Mouse (Mus musculus) activated CD4-positive, CD25-positive, alpha-beta regulatory T cell, adult 4 months (primary cell): ENCODE data around the gene Meig1. TPM values are rescaled to one million over a fixed set of nuclear protein-coding genes. Genes with fewer than 3 reads are reported as not detected.
"Not testable (repeated sequence)": the region's sequence is repeated elsewhere in the genome, so short reads cannot be mapped to it uniquely, and the experiment has no call there.

Experiments used
- ATAC-seq: one replicate; pipeline ENCODE4 v1.8.0; 2017
- polyA plus RNA-seq, 2 experiments: library from polyadenylated mRNA; unstranded; fragments of 100-300 nt; shearing (Covaris generic); gene quantifications; one replicate each; pipeline ENCODE4 v1.2.1; 2017

The Meig1 gene
- polyA plus RNA-seq = not detected

- ATAC-seq = no peak
Observed at GRCm38 (mm10) chr2:3422548-3422947, at the start of gene Meig1. Gene Meig1 (minus strand): TSS chr2:3422648.

GRCm38 (mm10) chr2:3456590-3456989 is 34.1 kb upstream of the Meig1 start:
- ATAC-seq = no peak

DNA sequence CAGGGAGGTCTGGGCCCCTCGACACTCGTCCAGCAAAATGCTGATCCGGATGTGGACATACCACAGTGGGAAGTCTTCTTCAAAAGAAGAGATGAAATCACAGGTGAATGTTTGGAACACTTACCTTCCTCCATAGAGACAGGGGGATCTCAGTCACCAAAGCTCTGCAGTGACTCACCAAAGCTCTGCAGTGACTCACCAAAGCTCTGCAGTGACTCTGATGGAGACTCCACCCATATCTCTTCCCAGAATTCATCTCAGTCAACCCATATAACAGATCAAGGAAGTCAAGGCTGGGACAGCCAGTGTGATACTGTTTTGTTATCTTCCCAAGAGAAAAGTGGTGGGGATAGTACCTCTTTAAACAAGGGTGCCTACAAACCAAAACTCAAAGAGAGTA is 30.6 kb upstream of the Meig1 start:
- ATAC-seq = no peak

- ATAC-seq = no peak
Observed at GRCm38 (mm10) chr2:3449431-3449830, 27.0 kb upstream of the Meig1 start.

GRCm38 (mm10) chr2:3445984-3446383 is 23.5 kb upstream of the Meig1 start:
- no peak for ATAC-seq

- no peak for ATAC-seq
Observed at GRCm38 (mm10) chr2:3444206-3444605, 21.8 kb upstream of the Meig1 start.

GRCm38 (mm10) chr2:3437956-3438355 is 15.5 kb upstream of the Meig1 start:
- no peak for ATAC-seq

DNA sequence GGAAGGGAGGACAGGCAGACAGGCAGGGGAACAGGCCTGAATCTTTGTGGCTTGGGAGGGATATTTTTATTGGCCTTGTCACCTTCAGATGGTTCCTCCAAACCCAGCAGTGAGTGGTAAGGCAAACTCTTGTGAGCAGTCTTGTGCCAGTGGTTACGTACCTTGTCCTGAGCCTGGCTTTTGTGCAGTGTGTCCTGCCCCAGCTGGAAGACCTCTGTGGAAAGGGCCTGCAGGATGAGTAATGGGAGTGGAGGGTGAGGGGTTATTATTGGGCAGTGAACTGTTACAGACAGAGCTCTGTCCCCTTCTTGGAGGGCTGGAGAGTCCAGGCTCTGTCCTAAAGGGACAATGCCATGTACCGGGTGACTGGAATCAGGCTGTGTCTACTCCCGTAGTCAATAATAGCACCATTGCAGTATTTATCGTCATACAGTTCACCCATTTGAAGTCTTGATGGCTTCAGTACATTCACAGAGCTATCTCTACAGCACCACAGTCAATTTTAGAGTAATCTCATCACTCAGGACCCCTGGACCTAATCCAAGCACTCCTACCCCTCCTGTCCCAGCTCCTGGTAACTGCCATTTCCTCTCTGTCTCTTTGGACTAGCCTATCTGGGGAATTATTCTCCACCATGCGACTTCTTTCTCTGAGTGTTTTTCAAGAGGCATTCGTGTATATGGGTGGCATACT is 13.1 kb upstream of the Meig1 start:
- no peak for ATAC-seq

DNA sequence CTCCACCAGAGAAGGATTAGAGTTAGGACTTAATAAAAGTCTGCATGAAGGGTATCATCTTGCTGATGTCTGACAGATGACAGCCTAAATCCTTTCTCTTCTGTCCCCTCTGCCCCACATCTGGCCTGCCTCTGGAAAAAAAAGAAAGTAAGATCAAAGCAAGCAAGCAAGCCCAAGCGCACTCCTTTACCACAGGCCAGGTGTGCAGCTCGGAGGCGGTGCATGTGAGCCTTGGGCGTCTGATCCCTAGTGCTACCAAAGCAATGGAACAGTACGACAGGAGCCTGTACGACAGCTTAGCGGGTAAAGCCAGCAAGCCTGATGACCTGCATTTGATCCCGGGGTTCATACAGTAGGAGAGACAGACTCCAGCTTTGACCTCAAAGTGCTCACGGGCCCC is 8.5 kb upstream of the Meig1 start:
- ATAC-seq = no peak

DNA sequence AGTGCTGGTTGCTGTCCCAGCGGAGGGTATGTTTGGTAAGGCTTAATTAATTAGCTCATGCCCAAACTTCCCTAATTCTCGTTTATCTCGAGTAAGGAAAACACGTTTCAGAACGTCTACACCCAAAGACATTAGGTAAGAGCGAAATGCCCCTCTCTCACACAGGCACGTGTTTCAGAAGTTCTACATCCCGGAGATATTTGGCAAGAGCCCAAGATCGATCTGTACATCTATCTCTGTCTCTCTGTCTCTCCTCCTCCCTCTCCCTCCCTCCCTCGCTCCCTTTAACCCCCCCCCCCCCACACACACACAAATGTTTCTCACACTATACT is 2.1 kb upstream of the Meig1 start:
- no peak for ATAC-seq

DNA sequence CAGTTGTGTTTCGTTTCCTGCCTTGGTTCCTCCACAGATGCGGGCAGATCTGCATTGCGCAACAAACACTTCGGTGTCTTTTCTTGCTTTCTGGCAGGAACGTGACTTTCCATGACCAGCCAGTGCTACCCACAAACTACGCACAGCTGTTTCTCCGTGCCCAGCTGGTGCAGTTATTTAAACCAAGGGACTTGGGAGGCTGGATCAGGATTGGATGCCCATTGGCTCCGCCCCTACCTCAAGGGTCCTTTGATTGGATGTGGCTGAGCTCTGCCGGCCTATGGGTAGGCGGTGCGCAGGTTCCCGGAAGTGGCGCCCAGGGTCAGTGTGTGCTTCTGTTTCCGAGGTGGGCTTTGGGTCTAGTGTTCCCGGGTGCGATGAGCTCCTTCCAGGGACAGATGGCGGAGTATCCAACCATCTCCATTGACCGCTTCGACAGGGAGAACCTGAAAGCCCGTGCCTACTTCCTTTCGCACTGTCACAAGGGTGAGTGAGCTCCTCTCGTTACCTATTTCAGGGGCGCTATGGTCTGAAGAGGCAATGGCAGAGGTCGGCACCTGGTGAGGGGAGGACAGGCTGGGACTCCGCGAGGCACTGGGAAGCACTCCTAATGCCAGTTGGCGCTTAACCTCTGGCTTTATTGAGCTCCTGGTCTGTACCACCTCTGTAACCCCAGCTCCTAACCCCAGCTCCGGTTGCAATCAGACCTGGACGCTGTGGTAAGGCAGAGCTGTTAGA is 1.6 kb upstream of the Meig1 start, which contains the start of gene Dclre1c:
Dclre1c (plus strand) TSS at position 291 of the 738 bp plus-strand sequence.
- ATAC-seq = peak; percentile 91

DNA sequence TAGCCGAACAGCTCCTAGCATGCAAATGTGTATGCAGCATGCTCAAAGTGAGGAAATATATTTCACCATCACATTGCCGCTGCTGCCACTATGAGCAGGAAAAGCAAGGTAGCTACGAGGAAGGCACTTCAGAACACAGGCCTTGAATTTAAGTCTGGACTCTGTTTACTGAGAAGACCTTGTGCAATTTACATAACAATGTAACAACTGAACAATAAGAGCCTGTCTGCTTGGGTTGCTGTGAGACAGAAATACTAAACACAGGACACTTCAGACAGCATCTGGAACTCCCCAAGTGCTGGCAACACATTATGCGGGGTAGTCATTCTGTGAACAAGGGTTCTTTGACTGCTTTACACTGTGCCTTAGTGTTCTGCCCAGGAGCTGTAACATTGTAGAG is 2.3 kb downstream of the Meig1 start:
- ATAC-seq = no peak

GRCm38 (mm10) chr2:3418883-3419431 is 3.5 kb downstream of the Meig1 start:
- peak; percentile 74 for ATAC-seq

- no peak for ATAC-seq
Observed at GRCm38 (mm10) chr2:3415676-3416075, 6.8 kb downstream of the Meig1 start.

DNA sequence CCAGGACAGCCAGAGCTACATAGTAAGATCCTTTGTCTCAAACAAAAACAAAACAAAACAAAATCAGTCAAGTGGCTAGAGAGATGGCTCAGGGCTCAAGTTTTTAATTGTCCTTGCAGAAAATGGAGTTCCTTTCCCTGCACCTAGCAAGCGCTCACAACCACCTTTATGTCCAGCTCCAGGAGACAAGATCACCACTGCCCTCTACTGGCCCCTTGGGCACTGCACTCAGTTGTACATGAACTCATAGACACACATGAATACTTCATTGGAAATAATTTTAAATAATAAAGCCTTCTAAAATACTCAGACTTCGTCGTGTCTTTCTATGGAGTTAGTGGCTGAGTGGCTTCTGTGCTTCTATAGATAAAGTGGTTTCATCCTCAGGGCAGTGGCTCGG is 8.2 kb downstream of the Meig1 start:
- no peak for ATAC-seq

DNA sequence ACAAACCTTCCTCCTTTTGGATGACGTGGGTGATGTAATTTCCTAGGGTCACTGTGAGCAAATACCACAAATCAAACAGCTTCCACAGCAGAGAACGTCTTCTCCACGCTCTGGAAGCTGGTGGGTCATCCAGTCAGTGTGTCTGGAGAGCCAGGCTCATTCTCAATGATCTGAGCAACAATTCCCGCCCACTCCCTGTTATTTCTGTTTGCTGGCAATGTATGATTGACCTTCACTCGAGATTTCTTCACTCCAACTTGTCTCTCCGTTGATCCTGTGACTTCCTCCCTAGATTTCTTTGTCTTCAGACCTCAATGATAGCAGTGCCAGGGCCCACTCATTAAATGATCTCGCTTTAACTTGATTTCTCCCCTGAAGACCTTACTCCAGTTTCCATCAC is 14.7 kb downstream of the Meig1 start:
- ATAC-seq = no peak

GRCm38 (mm10) chr2:3405981-3406380 is 16.5 kb downstream of the Meig1 start:
- no peak for ATAC-seq

DNA sequence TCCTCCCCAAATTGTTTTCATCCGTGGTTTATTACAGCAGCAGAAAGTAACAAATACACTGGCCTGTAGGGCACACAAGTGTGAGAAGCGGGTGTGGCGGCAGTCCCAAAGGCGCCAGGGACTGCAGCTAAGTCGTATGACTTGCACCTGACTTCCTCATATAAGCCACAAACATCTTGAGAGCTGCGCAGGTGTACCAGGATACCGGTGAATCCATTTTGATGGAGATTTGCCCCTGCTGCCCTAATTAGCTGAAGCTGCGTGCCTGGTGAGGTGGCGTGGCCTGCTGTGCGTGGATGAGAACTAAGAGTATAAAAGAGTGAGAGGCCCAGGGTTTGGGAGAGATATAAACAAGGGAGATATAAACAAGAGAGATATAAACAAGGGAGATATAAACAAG is 25.3 kb downstream of the Meig1 start, which contains the start of gene Olah:
Olah (minus strand) TSS at position 101 of the 400 bp plus-strand sequence.
- ATAC-seq = not testable (repeated sequence)

GRCm38 (mm10) chr2:3391945-3392344 is 30.5 kb downstream of the Meig1 start:
- ATAC-seq = no peak

- no peak for ATAC-seq
Observed at GRCm38 (mm10) chr2:3387105-3387860, 35.2 kb downstream of the Meig1 start.

GRCm38 (mm10) chr2:3365127-3365526 is 57.3 kb downstream of the Meig1 start:
- no peak for ATAC-seq

GRCm38 (mm10) chr2:3361067-3361466 is 61.4 kb downstream of the Meig1 start:
- ATAC-seq = no peak
